Mouse (Mus musculus): ENCODE results near the gene Tacc2. TPM values are rescaled to one million over a fixed set of nuclear protein-coding genes. Genes with fewer than 3 reads are reported as not detected.
A peak's percentile ranks its signal among the peaks of the same experiment; 100 is the strongest.

Tacc2 gene
- total RNA-seq, 2 experiments from 2014 or later: 27.5 to 58.4 TPM

DNA sequence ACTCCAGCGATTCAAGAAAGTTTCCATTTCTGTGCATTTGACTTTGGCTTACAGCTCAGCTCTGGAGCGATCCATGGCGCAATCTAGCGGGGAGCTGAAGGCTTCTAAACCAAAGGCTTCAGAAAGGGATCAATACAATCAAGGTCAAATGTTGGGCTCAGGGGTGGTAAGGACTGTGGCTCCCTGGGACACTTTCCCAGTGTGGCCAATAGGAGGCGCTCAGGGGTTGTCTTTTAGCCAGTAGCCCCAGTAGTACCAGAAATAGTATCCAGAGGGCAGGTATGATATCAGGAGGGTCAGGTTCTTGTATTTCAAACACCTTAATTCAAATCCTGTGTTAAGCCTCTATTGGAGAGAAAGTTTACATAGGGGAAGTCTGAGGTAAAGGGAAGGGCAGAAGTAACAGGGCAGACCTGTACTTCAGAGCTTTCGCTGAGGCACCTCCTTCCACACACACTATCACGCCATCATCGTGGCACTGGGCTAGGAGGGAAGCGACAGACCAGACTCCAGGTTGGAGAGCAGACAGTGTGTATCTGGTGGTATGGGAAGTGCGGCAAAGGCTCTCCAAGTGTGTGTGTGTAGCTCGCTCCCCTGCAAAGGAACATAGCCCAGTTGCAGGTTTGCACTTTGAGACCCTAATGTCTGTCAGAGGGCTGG, 196.1 kb downstream of the Tacc2 start:
- DNase-seq: peak; percentile 68

DNA sequence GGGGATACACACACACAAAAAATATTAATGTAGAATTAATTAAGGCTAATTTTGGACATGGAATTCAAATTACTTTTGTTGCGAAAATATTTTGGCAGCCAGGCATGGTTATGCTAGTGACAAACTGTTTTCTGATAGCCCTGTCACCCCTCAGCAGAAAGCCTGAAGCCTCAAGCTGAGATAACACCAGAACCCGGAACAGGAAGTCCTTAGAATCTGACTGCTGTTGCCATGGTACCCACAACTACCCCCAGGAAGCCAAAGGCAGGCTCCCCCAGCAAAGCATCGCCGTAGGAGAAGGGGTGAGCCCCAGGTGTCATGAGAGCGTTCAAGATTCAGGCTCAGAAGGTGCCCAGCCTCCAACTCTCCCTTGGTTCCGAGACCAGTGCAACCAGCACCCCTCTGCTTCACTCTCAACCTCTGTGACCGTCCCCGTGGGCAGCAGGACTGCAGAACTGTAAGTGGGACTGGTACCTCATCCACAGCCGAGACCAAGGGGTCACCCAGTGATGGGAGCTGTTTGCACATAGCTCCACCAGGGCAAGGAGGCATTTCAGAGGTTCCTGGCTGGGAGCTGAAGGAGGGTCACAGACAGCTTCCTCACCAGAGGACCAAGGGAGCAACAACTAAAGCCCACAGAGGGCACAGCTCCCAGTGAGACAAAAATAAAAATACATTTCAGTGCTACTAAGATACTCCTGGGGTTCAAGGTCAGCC, 196.8 kb downstream of the Tacc2 start, which contains the start of gene Btbd16:
Gene Btbd16 (plus strand): TSS at position 156 of the 717 bp plus-strand sequence.
- no peak for DNase-seq

DNA sequence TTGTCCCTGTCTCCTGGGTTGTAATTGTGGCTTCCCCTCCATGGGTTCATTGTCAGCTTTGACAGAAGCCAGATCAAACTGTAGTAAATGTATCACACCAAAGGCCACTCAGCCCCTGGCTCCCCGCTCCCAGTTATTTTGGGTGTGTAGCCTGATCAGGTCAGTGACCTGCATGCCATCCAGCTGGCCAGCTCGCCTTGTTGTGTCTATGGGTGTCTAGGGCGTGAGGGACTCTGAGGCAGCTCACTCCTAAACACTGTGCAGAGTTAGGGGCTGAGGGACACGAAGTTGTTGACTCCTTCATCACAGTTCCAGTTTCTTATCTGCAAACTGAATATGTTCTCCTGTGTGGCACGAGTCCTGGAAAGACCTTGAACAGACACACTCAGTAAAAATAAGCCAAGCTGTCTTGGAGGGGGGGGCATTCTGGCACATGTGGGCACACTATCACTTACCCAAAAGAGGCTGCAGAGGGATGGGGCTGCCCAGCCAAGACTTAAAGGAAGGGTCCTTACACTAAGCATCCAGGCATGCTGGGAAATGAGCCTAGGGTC, 203.7 kb downstream of the Tacc2 start:
- no peak for DNase-seq

DNA sequence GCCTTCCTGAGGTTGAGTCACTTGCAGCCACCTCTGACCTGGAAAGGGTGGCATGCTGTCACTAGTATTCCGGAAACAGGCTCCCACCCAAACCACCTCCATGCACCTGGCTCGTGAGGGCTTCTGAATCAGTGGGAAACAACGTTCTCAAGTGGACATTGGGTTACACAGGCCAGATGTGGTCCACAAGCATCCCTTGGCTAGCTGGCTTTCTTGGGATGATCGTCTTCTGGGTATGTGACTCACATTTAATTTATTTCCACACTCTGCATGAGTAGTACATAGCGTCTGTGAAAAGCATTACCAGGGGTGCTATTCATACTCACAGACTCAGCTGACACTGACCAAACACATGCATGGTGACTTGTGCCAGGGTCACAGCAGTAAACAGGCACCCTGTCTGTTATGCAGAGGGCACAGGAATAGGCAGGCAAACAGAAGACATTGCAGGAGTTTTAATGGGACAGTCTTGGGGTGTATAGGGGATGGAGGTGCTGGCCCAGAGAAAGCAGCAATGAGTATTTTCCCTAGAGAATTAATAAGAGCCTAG, 205.3 kb downstream of the Tacc2 start:
- DNase-seq: no peak

DNA sequence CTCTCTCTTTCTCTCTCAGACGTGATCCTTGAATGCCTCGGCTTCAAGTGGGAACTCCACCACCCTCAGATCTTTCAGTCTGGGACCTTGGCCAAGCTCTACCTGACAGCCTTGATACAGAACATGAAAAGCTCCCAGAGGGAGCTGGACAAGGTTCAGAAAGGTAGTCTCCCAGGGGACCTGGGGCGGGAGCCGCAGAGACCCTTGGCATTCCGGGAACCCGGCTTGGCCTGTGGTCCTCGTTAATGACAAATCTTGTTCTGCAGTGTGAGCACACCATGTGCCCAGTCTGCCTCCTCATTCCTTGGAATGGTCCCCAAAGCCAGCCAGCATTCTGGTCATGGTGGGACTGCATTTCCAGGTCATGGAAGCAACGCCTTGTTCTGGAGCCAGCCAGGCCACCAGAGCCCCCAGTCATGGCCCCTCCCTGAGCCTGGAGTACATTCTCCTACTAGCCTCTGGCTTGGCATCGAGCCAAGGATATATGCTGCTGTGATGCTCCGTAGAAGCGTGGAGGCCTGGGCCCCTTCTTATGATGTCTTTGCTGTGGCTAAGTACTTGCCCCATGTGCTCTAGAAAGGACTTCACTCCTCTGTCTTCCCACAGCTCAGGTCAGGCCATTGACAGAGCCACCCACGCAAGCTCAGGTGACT, 208.8 kb downstream of the Tacc2 start:
- no peak for DNase-seq

DNA sequence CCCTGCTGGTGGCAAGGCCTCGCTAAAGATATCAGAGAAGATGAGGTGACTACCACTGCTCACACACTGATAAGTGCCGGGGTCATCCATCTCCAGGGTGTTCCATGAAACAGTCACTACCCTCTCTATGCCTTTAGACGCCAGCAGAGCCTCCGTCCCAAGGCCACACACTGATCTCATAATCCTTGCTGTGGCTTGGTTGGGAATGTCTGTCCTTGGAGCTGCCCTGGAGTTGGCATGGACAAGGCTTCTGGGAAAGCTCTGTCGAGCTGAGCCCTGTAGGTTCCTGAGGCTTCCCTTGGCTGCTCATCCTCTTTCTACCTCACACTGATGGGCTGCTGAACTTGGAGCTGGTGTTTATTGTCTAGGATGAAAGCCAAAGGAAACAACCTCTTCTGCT, 209.5 kb downstream of the Tacc2 start:
- DNase-seq: peak; percentile 68

DNA sequence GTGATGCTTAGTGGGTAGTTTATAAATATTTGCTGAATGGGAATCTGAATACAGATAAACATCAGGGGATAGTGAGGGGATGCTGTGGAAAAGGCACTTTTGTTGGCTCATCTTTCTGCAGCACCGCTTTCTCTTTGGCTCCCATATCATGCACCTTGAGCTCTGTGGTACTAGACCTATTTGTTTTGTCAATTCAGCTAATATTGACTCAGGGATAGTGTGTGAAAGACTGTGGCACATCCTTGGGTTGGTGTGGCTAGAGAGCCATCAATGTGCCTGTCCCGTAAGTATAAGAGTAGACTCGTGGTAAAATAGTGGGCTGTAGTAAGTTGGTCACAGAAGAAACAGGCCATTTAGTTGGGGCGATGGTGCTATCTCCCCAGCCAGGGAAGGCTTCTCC, 210.3 kb downstream of the Tacc2 start:
- DNase-seq: no peak

DNA sequence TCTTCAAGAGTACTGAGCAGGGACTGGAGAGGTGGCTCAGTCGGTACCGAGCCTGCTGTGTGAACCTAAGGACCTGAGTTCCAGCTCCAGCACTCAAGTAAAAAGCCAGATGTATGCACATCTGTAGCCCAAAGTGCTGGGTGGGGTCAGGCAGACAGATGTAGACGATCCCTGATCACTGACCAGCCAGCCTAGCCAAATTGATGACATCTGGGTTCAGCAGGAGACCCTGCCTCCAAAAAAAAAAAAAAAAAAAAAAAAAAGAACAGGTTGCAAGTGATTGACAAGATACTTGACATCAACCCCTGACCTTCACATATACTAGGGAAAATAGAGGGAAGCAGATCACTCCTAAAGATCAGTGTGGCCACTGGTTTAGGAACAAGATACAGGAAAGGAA, 211.7 kb downstream of the Tacc2 start:
- DNase-seq: no peak

DNA sequence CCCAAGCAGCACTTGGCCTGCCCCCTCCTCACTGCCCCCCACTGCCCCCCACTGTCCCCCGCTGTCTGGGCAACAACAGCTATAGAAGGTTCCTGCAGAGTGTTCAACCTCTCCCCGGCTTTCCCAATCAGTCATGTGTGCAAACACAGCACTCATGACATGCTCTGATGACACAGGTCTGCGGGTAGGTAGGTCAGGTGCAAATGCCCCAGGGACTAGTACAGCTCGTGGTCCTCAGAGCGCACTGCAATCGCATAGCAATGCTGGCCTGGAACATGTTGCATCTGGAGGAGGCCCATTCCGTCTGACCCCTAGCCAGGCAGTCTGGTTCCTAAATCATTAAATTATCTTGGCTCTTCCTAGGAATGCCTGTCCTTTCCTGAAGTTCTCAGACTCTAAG, 212.2 kb downstream of the Tacc2 start:
- no peak for DNase-seq

DNA sequence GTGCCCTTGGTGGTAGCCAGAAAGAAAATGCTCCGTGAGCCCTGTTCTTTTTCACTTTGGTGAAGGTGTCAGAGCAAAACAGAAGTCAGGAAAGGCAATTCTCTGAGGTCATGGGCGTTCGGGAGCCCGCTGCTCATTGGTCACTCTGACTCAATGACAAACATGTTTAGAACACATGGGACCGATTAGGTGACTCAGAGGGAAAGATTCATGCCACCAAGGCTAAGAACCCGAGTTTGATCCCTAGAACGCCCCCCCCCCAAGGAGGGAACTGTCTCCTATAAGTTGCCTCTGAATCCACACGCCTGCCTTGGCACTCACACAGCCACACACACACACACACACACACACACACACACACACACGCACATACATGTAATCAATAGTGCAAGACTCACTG, 216.4 kb downstream of the Tacc2 start:
- DNase-seq: peak; percentile 21

DNA sequence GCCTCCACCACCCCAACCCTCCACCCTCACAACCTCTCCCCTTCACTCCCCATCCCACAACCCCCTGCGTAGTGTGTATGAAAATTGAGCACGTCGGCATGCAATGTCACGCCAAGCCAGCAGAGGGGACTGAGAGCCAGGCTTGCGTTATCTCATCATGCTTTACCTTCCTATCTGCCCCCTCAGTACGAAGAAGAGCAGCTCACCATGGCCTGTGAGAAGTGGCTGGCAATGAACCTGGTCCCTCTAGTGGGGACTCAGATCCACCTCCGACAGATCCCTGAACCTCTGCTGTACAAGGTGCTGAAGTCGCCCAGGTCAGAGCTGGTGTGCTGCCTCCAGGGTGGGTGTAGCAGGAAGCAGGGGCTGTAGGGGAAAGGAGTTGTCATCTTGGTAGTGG, 219.5 kb downstream of the Tacc2 start:
- DNase-seq: no peak

DNA sequence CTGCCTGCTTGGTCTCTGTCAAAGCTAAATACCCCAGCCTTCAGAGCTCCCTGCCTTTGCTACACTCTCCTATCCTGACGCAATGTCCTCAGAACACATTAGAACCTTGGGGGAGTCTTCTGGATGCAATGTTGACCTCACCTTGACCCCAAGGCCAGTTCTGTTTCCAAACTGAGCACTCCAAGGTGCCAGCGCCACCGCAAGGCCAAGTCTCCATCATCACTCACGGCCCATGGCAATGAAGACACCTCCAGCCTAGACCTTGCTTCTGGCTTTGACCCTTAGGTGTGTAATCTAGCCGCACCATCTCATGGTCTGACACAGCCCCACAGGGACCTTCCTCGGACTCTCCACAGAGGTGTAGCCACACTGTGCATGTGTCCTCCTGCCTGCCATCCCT, 220.3 kb downstream of the Tacc2 start:
- DNase-seq: peak; percentile 21

DNA sequence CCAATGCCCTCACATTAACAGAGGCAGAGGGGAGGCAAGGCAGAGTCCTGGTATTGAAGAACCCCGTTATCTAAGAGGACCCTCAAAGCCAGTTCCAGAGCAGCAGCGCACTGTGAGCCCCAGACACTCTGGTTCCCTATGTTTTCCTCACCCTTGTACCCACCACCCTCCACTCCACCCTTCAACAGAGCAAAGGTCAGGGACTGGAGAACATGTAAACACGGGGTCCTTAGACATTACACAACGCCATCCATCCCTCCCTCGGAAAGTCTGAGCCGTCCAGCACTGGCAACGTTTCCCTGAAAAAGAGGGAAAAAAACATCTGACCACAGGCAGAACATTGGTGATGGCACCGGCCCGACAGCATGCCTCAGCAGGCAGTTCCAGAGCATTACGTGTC, 222.2 kb downstream of the Tacc2 start:
- no peak for DNase-seq

DNA sequence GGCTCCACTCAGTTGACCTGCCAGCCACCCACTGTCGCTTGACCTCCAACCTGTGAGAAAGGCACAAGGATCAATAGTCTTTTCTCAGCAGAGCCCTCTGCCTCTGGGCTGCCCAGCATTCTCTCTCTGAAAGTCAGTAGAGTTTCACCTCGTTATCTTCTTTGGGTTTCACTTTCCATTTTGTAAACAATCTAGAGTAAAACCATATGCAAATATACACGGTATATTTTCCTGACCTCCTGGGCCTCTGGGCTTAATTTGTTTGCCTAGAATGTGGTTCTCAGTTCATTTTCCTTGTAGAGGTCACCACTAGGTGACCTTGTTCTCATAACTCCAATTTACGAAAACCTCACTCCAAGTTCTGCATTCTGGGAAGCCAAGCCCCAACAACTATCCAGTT, 223.4 kb downstream of the Tacc2 start:
- no peak for DNase-seq

DNA sequence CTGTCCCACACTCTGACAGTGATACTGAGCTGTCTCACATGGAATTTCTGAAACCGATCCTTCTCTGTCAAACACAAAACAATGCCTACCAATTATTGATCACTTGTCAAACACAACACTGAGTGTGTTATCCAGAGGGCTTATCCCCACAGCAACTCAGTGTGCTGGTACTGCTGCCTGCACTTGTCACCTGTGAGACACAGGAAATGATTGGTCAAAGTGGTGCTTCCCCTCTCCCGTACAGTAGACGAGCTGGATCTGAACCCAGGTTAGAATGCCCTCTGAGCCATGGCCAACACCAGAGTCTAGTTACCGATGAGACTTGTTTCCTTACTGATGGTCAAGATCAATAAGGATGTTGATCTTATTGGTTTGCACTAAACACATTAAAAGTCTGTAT, 224.6 kb downstream of the Tacc2 start:
- DNase-seq: no peak

DNA sequence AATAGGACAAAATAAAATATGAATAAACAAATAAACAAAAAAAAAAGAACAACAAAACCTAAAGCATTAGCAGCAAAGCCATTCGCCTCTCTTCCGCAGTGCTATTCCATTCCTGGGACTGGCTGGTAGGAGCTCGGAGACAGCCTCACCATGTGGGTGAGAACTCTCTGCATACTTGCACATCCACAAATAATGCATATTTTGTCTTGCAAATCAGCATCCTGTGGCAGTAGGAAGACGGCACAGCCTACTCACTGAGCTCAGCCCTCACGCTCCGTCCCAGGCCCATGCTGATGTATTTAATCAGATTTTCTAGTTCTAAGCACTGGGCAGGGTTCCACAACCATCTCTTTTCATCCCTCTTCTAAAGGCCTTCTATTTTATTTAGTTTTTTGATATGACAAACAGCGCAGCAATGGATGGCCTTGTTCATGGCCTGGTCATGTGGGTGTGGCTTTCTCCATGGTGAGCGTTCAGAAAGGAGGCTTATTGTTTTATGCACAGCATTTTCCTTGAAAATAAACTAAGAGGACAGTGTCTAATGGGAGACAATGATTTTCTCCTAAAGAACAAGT, 226.1 kb downstream of the Tacc2 start:
- DNase-seq: peak; percentile 33

DNA sequence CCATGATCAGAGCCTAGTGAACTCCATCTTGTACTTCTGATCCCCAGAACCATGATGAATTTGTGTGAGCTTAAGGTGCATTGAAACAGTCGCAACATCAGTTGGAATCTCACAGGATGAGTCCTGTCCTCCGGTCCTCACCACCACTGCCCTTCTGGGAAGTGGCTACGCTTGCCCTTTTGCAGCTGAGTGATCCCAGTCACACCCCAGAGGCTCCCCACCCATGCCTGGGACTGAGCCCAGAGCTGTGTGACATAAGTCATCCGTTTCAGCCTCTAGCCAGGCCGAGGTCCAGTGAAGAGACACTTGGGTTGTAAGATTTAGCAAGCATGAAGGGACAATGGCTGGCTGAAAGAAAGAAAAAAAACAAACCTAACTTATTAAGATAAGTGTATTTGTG, 227.8 kb downstream of the Tacc2 start:
- DNase-seq: no peak

DNA sequence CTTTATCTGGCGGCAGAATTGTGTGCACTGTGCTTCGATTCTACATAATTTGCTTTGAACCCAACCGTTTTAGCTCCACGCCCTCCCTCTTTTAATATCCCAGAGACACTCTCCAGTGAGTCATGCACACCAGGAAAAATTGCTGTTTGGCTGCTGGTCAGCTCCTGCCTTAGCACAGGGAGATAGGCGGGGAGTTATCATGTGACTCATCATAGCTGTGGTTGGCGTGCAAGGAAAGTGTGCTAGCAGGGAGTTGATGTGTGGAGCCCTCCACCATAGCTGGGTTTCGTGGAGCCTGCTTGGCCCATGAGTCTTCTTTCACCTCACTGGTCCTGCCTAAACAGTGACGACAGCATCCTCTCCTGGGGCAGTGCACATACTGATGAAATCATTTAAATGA, 230.5 kb downstream of the Tacc2 start:
- peak; percentile 73 for DNase-seq

DNA sequence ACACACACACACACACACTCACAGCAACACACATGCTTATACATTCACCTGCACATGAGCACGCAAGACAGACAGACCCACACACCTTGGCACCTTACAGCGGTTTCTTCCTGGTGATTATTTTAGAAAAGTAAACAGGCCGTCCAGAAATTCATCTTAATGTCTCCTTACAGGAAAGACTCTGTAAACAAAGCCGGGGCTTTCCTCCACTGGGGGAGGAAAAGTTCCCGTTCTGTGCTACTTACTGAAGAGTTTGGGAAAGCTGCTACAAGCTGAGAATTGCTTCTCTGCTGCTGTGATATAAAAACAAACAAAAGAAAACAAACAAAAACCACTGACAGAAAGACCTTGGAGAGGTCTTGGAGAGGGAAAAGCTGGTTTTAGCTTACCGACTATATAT, 231.5 kb downstream of the Tacc2 start:
- DNase-seq: no peak

DNA sequence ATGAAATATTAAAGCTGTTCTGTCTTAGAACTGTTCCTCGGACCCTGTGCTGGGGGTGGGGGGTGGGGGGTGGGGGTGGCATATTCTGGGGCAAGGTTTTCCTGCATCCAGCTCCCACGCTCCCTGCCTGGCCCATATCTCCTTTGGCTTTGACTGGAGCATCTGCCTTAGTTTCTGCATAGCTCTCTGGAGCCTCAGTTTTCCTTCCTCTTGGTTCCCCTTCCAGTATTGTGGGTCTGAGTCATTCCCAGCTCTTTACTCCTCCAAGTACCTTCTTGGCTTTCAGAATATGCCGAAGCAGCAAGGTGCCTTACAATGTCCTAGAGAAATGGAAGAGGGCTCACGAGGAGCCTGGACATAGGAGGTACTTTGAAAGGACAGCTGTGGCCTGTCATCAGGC, 233.0 kb downstream of the Tacc2 start:
- DNase-seq: no peak

DNA sequence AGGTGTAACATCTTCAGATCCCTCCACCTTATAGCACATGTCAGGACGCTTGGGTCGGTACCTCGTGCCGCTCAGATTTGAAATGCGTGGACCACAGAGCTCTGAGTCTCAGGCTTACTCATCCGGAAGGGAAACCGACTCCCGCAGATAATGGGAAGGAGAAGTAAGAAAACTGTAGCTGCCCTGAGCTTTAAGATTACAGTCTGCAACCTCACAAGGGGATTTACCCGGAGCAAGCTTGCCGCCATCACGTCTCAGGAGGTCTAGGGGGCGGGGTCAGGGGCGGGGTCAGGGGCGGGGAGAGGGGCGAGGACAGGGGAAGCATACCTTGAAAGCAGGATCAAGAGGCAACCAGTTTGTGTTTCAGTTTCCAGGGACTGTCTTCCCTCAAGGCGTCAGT, 235.2 kb downstream of the Tacc2 start:
- no peak for DNase-seq
